8 mouse cellular contexts compared by ENCODE assay signal in the genomic region with DNA sequence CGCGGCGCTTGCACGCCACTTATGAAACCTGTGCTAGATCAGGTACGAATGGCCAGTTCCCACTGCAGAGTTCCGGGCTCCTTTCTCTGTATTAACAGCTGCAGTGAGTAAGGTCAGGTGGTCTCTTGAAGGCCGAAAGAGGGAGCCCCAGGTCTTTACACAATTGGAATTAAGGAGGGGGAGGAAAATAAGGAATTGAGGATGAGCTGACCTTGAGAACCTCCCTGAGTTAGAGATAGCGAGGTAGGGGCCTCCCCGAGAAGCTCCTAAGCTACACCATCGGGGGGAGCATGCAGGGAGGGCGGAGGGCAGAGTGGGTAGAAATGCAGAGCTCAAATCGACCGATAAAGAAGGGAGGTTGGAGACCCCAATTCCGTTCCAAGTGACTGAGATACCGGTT. TPM values are rescaled to one million over a fixed set of nuclear protein-coding genes. Genes with fewer than 3 reads are reported as not detected.
A peak's percentile ranks its signal among the peaks of the same experiment; 100 is the strongest.
DNase-seq lines count a peak whose midpoint lies in the region; ATAC-seq lines count a peak whose summit lies in the region.

No protein-coding gene starts in this region.

- H3K4me2 ChIP-seq in kidney, embryonic 14.5 days (replicated peaks; ENCODE audit: low read depth, low read length), result peak overlapping the region; percentile 83
- peak overlapping the region; percentile 90 for H3K4me2 ChIP-seq in forebrain, embryonic 12.5 days
- H3K4me2 ChIP-seq in liver, embryonic 12.5 days, result peak overlapping the region; percentile 79
- H3K4me2 ChIP-seq in stomach, embryonic 15.5 days, result peak overlapping the region; percentile 92

- DNase-seq in kidney, adult 8-10 months, result no peak
- peak; percentile 48 for DNase-seq in MN1 (ENCODE audit: low spot score)
- no peak for DNase-seq in right cerebral cortex, postnatal 10 days (ENCODE audit: low spot score in 2 of 2)
- no peak for DNase-seq in gastrocnemius, adult 8-10 months (ENCODE audit: low spot score in 2 of 2)

- ATAC-seq in kidney, embryonic 14.5 days (ENCODE audit: low FRiP score, low TSS enrichment), result peak; percentile 39
- ATAC-seq in forebrain, embryonic 12.5 days (ENCODE audit: low FRiP score), result peak; percentile 13
- peak; percentile 60 for ATAC-seq in liver, embryonic 12.5 days
- peak; percentile 10 for ATAC-seq in stomach, embryonic 15.5 days (ENCODE audit: insufficient read depth, low FRiP score, low read depth)

- peaks cover 7% of the 10 kb centered on the region; the same call in 1 of the 2 replicates for H3K27me3 ChIP-seq in kidney, embryonic 14.5 days (ENCODE audit: control insufficient read depth, insufficient read depth, low read length)
- peaks cover 25% of the 10 kb centered on the region for H3K27me3 ChIP-seq in forebrain, embryonic 12.5 days
- peaks cover 19% of the 10 kb centered on the region; the same call in 1 of the 2 replicates for H3K27me3 ChIP-seq in liver, embryonic 12.5 days (replicated peaks)
- no peaks in the 10 kb centered on the region for H3K27me3 ChIP-seq in stomach, embryonic 15.5 days (replicated peaks)

- no peaks in the 10 kb centered on the region for H3K9me3 ChIP-seq in kidney, embryonic 14.5 days (ENCODE audit: control insufficient read depth, low read length)
- H3K9me3 ChIP-seq in forebrain, embryonic 12.5 days, result no peaks in the 10 kb centered on the region
- H3K9me3 ChIP-seq in liver, embryonic 12.5 days (replicated peaks), result no peaks in the 10 kb centered on the region
- no peaks in the 10 kb centered on the region for H3K9me3 ChIP-seq in stomach, embryonic 15.5 days

- no peak overlapping the region for H3K27ac ChIP-seq in kidney, embryonic 14.5 days (ENCODE audit: low read depth, low read length)
- H3K27ac ChIP-seq in forebrain, embryonic 12.5 days, result no peak overlapping the region
- peak overlapping the region; percentile 95 for H3K27ac ChIP-seq in liver, embryonic 12.5 days
- peak overlapping the region; percentile 87 for H3K27ac ChIP-seq in stomach, embryonic 15.5 days

- H3K9ac ChIP-seq in kidney, embryonic 14.5 days (ENCODE audit: low read depth, low read length), result peak overlapping the region; percentile 72
- H3K9ac ChIP-seq in forebrain, embryonic 12.5 days, result peak overlapping the region; percentile 70; the same call in 1 of the 2 replicates
- peak overlapping the region; percentile 82 for H3K9ac ChIP-seq in liver, embryonic 12.5 days
- H3K9ac ChIP-seq in stomach, embryonic 15.5 days, result peak overlapping the region; percentile 47; the same call in 1 of the 2 replicates

- no peaks in the 10 kb centered on the region for H3K36me3 ChIP-seq in kidney, embryonic 14.5 days (ENCODE audit: control insufficient read depth, insufficient read depth, low read length)
- no peaks in the 10 kb centered on the region for H3K36me3 ChIP-seq in forebrain, embryonic 12.5 days (replicated peaks)
- H3K36me3 ChIP-seq in liver, embryonic 12.5 days, result peaks cover 30% of the 10 kb centered on the region
- no peaks in the 10 kb centered on the region for H3K36me3 ChIP-seq in stomach, embryonic 15.5 days

- peak overlapping the region; percentile 53 for H3K4me3 ChIP-seq in kidney, embryonic 14.5 days (ENCODE audit: low read length)
- H3K4me3 ChIP-seq in forebrain, embryonic 12.5 days (replicated peaks), result peak overlapping the region; percentile 64
- H3K4me3 ChIP-seq in liver, embryonic 12.5 days, result peak overlapping the region; percentile 74
- peak overlapping the region; percentile 65 for H3K4me3 ChIP-seq in stomach, embryonic 15.5 days (replicated peaks)

- peaks cover 6% of the 10 kb centered on the region for H3K4me1 ChIP-seq in kidney, embryonic 14.5 days (ENCODE audit: control insufficient read depth, insufficient read depth, low read length)
- H3K4me1 ChIP-seq in forebrain, embryonic 12.5 days, result peaks cover 14% of the 10 kb centered on the region
- H3K4me1 ChIP-seq in liver, embryonic 12.5 days, result peaks cover 43% of the 10 kb centered on the region
- peaks cover 8% of the 10 kb centered on the region; the same call in 1 of the 2 replicates for H3K4me1 ChIP-seq in stomach, embryonic 15.5 days

- WGBS in kidney, embryonic 14.5 days, result under 1% methylated on average over 15 of the region's 15 CpGs
- WGBS in forebrain, embryonic 12.5 days, result 1% methylated on average over 15 of the region's 15 CpGs
- WGBS in liver, embryonic 12.5 days (ENCODE audit: insufficient replicate concordance), result under 1% methylated on average over 15 of the region's 15 CpGs
- WGBS in stomach, embryonic 15.5 days, result under 1% methylated on average over 15 of the region's 15 CpGs

RNA-seq across cellular contexts. Expression of a gene that starts 0.4 kb away (rescaled TPM):
- 41.6 and 46.7 TPM in 2 replicates for polyA plus RNA-seq in kidney, embryonic 14.5 days (2014; fragmentation: Nextera tagmentation; extraction: Ambion mirVana)
- 37.9 TPM in 2 replicates for polyA plus RNA-seq in forebrain, embryonic 12.5 days (2016; fragmentation: Nextera tagmentation; extraction: Ambion mirVana)
- polyA plus RNA-seq in liver, embryonic 12.5 days (2016; fragmentation: Nextera tagmentation; extraction: Ambion mirVana), result 388 and 396 TPM in 2 replicates
- 184 and 224 TPM in 2 replicates for polyA plus RNA-seq in stomach, embryonic 15.5 days (2015; fragmentation: Nextera tagmentation; extraction: Ambion mirVana)
- 100 to 1,000 TPM; 127 to 180 (median 152) TPM for total RNA-seq in gastrocnemius, adult 8-10 months (2022)

RNA-seq across cellular contexts. Expression of a gene that starts 43.5 kb away (rescaled TPM):
- polyA plus RNA-seq in kidney, embryonic 14.5 days (2014; fragmentation: Nextera tagmentation; extraction: Ambion mirVana), result 27.8 and 46.6 TPM in 2 replicates
- polyA plus RNA-seq in forebrain, embryonic 12.5 days (2016; fragmentation: Nextera tagmentation; extraction: Ambion mirVana), result 33.0 and 35.7 TPM in 2 replicates
- polyA plus RNA-seq in liver, embryonic 12.5 days (2016; fragmentation: Nextera tagmentation; extraction: Ambion mirVana), result 94.4 and 99.5 TPM in 2 replicates
- 77.1 and 92.8 TPM in 2 replicates for polyA plus RNA-seq in stomach, embryonic 15.5 days (2015; fragmentation: Nextera tagmentation; extraction: Ambion mirVana)
- total RNA-seq in gastrocnemius, adult 8-10 months (2022), result 1 to 10 TPM; 1.5 to 4.5 (median 3.4) TPM

Comparison
In these comparisons a context has a peak if more than half of its experiments do, and no peak if none do; other contexts are left out.
1. ATAC-seq: peak in every context shown above with its lines; median percentile 60 in liver, embryonic 12.5 days; 39 in kidney, embryonic 14.5 days; 13 in forebrain, embryonic 12.5 days; 10 in stomach, embryonic 15.5 days.
2. H3K27ac ChIP-seq: peak in liver, embryonic 12.5 days (single experiment) and stomach, embryonic 15.5 days (single experiment); none in kidney, embryonic 14.5 days (single experiment) and forebrain, embryonic 12.5 days (single experiment).
3. Peak in every context shown above with its lines, with median percentiles within 50 percentile points of each other: H3K4me2 ChIP-seq, H3K4me3 ChIP-seq and H3K9ac ChIP-seq.